Mouse (Mus musculus) E14TG2a.4 (cell line): ENCODE data around the gene Nt5c2.

Experiments used
- CTCF ChIP-seq: conservative IDR thresholded peaks from 2 replicates; pipeline ENCODE4 v1.5.1; 2014; ENCODE audit warnings: low read length
- NANOG ChIP-seq: IDR thresholded peaks from 2 replicates; pipeline ENCODE4 v1.6.1; 2014; ENCODE audit warnings: borderline replicate concordance, low read length, mixed read lengths
- POU5F1 ChIP-seq: IDR thresholded peaks from 2 replicates; pipeline ENCODE4 v1.6.1; 2014; ENCODE audit warnings: low read length, borderline replicate concordance

- TF ChIP-seq CTCF: no peak
- TF ChIP-seq NANOG: no peak
- TF ChIP-seq POU5F1: no peak
Measured at GRCm38 (mm10) chr19:46837290-46838079, 177.5 kb downstream of the Nt5c2 start.
